ENCODE assay signal across 14 mouse cellular contexts in the genomic region with DNA sequence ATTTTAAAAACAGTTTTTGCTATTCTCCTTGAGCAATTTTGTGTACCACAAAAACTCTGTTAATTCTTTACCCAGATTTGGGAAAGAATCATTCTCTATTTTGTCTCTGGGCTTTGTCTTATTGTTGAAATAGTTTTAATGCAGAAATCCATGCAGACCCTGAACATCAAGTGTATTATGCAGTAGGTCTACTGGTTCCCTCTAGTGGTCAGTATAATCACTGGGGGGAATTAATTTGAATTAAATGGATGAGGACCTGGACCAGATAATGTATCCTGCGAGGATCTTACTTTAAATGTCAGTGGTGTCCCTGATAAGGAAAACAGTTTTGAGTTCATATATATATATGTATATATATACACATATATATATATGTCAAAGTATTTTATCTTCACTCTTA. TPM values are rescaled to one million over a fixed set of nuclear protein-coding genes. Genes with fewer than 3 reads are reported as not detected.
DNase-seq lines count a peak whose midpoint lies in the region; ATAC-seq and TF ChIP-seq lines count a peak whose summit lies in the region.
"Had no signal": no experiment of that assay in that cellular context is flagged by ENCODE, and none has a peak within 500 bp of the region (broad histone marks: within the 10 kb centered on the region; RNA-seq: fewer than 3 reads in every experiment).

No protein-coding gene starts in this region.

- H3K9ac ChIP-seq in lung, postnatal 0 days (replicated peaks; ENCODE audit: low read depth) = no peak overlapping the region

- DNase-seq in gastrocnemius, adult 2 months = no peak
- no peak for DNase-seq in gastrocnemius, adult 8-10 months (ENCODE audit: low spot score in 2 of 2)
- DNase-seq in lung, postnatal 0 days (ENCODE audit: low spot score) = peak; percentile 75
- DNase-seq in lung, postnatal 14 days = no peak
- DNase-seq in embryo, embryonic 10.5 days (ENCODE audit: low spot score) = peak; percentile 74
- DNase-seq in retina, postnatal 1 day = peak; percentile 49
- DNase-seq in gastrocnemius, postnatal 4 days (ENCODE audit: low spot score in 2 of 2) = no peak
- DNase-seq in thymus, postnatal 14 days = no peak
- DNase-seq: cerebellum, adult 2 months; gastrocnemius, postnatal 36 days; kidney, postnatal 25 days had no signal

- H3K4me3 ChIP-seq in gastrocnemius, adult 2 months = no peak overlapping the region
- H3K4me3 ChIP-seq in lung, postnatal 0 days (ENCODE audit: low read depth, low read length) = no peak overlapping the region
- H3K4me3 ChIP-seq: megakaryocyte, embryonic 14.5 days had no signal

- ATAC-seq in lung, postnatal 0 days = no peak; the same call in 1 of the 2 replicates
- ATAC-seq: CD4-positive, CD25-positive, alpha-beta regulatory T cell, adult 4 months had no signal

- TF ChIP-seq EP300 in lung, postnatal 0 days (IDR thresholded peaks at IDR 0.05) = no peak

- TF ChIP-seq CTCF in gastrocnemius, adult 2 months (IDR thresholded peaks at IDR 0.05) = peak; percentile 59
- TF ChIP-seq CTCF in lung, postnatal 0 days (IDR thresholded peaks at IDR 0.05) = peak; percentile 80

- WGBS in lung, postnatal 0 days = 25% methylated on average over 1 of the region's 1 CpGs

- no peaks in the 10 kb centered on the region for H3K36me3 ChIP-seq in lung, postnatal 0 days (ENCODE audit: insufficient read depth, low read length)

- no peaks in the 10 kb centered on the region for H3K27me3 ChIP-seq in lung, postnatal 0 days (replicated peaks; ENCODE audit: insufficient read depth, low read length)
- H3K27me3 ChIP-seq: megakaryocyte, embryonic 14.5 days had no signal

- no peaks in the 10 kb centered on the region for H3K9me3 ChIP-seq in lung, postnatal 0 days (ENCODE audit: low read length)
- H3K9me3 ChIP-seq: megakaryocyte, embryonic 14.5 days had no signal

- H3K4me2 ChIP-seq in lung, postnatal 0 days (replicated peaks; ENCODE audit: low read depth, low read length) = no peak overlapping the region

- H3K27ac ChIP-seq in gastrocnemius, adult 2 months = no peak overlapping the region
- H3K27ac ChIP-seq in lung, postnatal 0 days (ENCODE audit: low read length) = no peak overlapping the region

- intact Hi-C loops in gastrocnemius, adult 2 months (cut with DNase I) = no loop called here

- H3K4me1 ChIP-seq in lung, postnatal 0 days (ENCODE audit: insufficient read depth, low read depth, low read length) = no peaks in the 10 kb centered on the region

RNA-seq across cellular contexts. Expression of gene Asz1, which starts 30.2 kb away (rescaled TPM):
- total RNA-seq in gastrocnemius, adult 2 months (2021) = not detected
- not detected for total RNA-seq in gastrocnemius, adult 8-10 months (2022)
- polyA plus RNA-seq in lung, postnatal 0 days (2015; fragmentation: Nextera tagmentation; extraction: Ambion mirVana) = 5.2 and 6.4 TPM in 2 replicates
- not detected for total RNA-seq in gastrocnemius, postnatal 4 days (2021)
- total RNA-seq: gastrocnemius, postnatal 36 days had no signal
- polyA plus RNA-seq: CD4-positive, CD25-positive, alpha-beta regulatory T cell, adult 4 months; cerebellum, adult 2 months; small intestine, adult 2 months had no signal

RNA-seq across cellular contexts. Expression of gene Wnt2, which starts 48.2 kb away (rescaled TPM):
- total RNA-seq in gastrocnemius, adult 2 months (2021) = under 1 TPM; 0.31 to 0.59 TPM
- total RNA-seq in gastrocnemius, adult 8-10 months (2022) = under 1 TPM in 2 of 4 experiments, not detected in 2; 0.21 to 0.34 TPM
- 54.6 and 56.1 TPM in 2 replicates for polyA plus RNA-seq in lung, postnatal 0 days (2015; fragmentation: Nextera tagmentation; extraction: Ambion mirVana)
- total RNA-seq in gastrocnemius, postnatal 4 days (2021) = 1 to 10 TPM; 2.2 to 2.6 TPM
- polyA plus RNA-seq: CD4-positive, CD25-positive, alpha-beta regulatory T cell, adult 4 months; cerebellum, adult 2 months had no signal

Comparison
In these comparisons a context has a peak if more than half of its experiments do, and no peak if none do; other contexts are left out.
1. DNase-seq: peak in lung, postnatal 0 days (single experiment), embryo, embryonic 10.5 days (single experiment) and retina, postnatal 1 day (single experiment); none in gastrocnemius, adult 2 months (single experiment), gastrocnemius, adult 8-10 months (0 of 2), lung, postnatal 14 days (single experiment), gastrocnemius, postnatal 4 days (0 of 2) and thymus, postnatal 14 days (single experiment).